Mouse (Mus musculus) megakaryocyte, embryonic 14.5 days (primary cell): Measurements from ENCODE around the gene Rbm5. TPM values are rescaled to one million over a fixed set of nuclear protein-coding genes. Genes with fewer than 3 reads are reported as not detected.

Experiments used
- H3K27me3 ChIP-seq: replicated peaks from 2 replicates; pipeline ENCODE3; 2012; ENCODE audit warnings: inconsistent platforms
- H3K36me3 ChIP-seq: replicated peaks from 2 replicates; pipeline ENCODE3; 2012; ENCODE audit warnings: low read length, inconsistent platforms, mixed read lengths
- H3K4me1 ChIP-seq: 2 replicates; pipeline ENCODE4 v1.6.1; 2012; ENCODE audit warnings: inconsistent platforms
- H3K4me3 ChIP-seq: replicated peaks from 2 replicates; pipeline ENCODE3; 2012; ENCODE audit warnings: moderate library complexity, mild to moderate bottlenecking, inconsistent platforms
- H3K9me3 ChIP-seq: 2 replicates; pipeline ENCODE4 v1.6.1; 2012; ENCODE audit warnings: inconsistent platforms
- FLI1 ChIP-seq: IDR thresholded peaks from 2 replicates; pipeline ENCODE4 v1.6.1; 2012; ENCODE audit warnings: low read length, inconsistent platforms, mixed read lengths
- GATA1 ChIP-seq: IDR thresholded peaks from 3 replicates; pipeline ENCODE4 v1.6.1; 2012; ENCODE audit warnings: mixed read lengths, low read length, inconsistent platforms, borderline replicate concordance
- polyA plus RNA-seq: library from polyadenylated mRNA; stranded (reverse); fragments of >175 nt; gene quantifications from 2 replicates; pipeline ENCODE4 v1.2.3, GENCODE M21; 2012; ENCODE audit warnings: low replicate concordance; ENCODE audit not compliant: insufficient read depth

Rbm5 gene
- polyA plus RNA-seq, 1 experiment: 7.6 TPM

DNA sequence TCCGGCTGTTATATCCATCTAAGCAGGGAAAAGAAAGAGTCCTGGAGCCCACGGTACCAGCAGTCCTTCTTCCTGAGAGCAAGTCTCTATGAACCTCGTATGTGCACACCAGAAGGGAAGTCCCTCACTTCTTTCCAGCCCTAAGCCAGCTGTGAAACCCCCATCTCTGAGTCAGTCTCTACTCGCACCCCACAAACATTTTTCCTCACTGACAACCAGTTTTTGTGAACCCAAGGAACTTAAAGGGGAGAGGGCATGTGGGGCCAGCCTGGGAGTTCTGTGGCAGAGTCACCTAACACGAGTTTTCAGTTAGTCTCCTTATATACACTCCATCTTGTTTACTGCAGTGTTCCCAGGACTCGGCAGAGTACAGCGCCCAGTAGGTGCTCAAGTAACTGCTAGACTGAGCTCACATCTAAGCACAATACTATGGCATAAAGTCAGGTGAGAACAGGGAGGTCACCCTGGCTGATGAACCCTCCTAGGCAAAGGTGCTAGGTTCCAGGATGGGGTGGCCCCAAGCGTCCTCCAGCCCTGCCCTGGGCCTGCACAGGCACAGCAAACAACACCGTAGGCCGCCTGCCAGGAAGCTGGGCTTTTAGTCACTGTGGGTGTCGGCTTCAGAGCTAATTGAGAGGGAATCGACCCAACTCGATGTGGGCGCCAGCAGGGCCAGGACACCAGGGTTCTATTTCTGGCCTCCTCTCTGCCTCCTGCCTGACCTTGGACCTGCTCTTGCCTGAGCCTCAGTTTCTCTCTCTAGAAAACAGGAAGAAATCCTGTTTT is 67.3 kb downstream of the Rbm5 start:
- TF ChIP-seq FLI1 (no peak), GATA1 (no peak)
- Histone ChIP-seq H3K36me3 (no peaks in the 10 kb centered on the region), H3K9me3 (no peaks in the 10 kb centered on the region), H3K27me3 (peaks cover 98% of the 10 kb centered on the region), H3K4me3 (no peak overlapping the region), H3K4me1 (peaks cover 28% of the 10 kb centered on the region)

DNA sequence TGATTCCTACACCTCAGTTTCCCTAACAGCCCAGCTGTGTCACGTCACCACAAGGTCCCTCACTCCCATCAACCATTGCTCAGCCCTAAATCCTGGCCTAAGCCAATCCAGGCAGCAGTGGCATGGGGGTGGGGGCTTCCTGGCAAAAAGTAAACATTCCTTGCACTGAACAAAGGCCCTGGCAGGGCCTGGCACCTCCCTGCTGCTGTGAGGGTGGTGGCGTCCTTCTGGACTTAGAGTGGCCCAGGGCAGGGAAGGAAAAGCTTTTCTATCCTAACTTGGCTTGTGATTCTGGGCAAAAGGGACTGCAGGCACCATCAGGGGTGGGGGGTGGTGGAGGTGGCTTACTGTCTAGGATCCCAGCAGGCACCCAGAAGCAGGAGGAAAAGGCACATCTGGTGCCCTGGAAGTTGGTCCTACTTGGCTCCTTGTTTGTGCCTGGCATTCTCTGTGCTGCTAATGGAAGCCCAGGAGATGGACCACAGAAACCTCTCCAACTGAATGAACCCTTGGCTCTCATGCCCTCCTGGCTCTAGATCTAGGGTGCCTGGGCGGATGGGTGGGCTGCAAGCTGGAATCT is 68.1 kb downstream of the Rbm5 start:
- Histone ChIP-seq H3K9me3 (no peaks in the 10 kb centered on the region), H3K36me3 (no peaks in the 10 kb centered on the region), H3K4me3 (no peak overlapping the region), H3K27me3 (peaks cover 95% of the 10 kb centered on the region), H3K4me1 (peaks cover 20% of the 10 kb centered on the region)
- no peak for TF ChIP-seq GATA1
- TF ChIP-seq FLI1: no peak

DNA sequence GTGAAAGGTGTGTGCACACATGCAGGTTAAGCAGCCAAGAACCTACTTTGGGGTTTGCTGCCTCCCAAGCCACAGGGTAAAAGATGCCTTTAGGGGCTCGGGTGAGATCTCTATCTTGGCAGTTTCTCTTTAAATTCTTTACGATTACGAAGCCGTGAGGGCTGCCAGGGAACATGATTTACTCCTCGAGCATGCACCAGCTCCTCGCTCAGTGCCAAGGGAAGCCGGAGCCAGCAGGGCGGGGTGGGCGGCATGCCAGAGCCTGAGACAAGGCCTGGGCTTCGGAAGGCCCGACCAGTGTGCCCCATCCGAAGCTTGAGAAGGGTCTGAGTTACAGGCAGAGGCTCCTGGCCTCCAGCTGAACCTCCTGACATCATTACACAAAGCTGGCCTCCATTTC is 69.2 kb downstream of the Rbm5 start:
- Histone ChIP-seq H3K36me3 (no peaks in the 10 kb centered on the region), H3K9me3 (no peaks in the 10 kb centered on the region), H3K4me3 (no peak overlapping the region), H3K27me3 (peaks cover 94% of the 10 kb centered on the region), H3K4me1 (peaks cover 9% of the 10 kb centered on the region)
- TF ChIP-seq FLI1: no peak
- TF ChIP-seq GATA1: no peak

DNA sequence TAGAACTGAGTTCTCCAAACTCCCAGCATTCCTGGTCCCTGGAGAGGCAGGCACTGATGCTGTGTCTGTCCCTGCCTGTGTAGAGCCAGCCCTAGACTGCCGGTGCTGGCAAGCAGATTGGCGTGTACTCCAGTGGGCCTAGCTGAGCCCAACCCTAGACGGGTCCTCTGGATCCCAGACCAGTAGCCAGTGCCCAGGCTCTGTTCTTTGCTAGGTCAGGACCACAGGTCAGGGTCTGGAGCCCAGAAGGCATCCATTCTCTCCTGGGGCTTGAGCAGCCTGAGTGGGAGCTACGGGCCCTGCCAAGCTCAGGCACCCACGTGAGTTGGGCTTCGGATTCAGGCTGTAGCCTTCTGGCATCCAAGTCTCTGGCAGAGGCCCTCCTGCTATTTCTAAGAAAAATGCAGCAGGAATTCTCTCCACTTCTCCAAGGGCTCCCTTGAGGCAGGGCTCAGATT is 70.7 kb downstream of the Rbm5 start:
- Histone ChIP-seq H3K36me3 (no peaks in the 10 kb centered on the region), H3K27me3 (peaks cover 94% of the 10 kb centered on the region), H3K4me3 (no peak overlapping the region), H3K9me3 (no peaks in the 10 kb centered on the region), H3K4me1 (no peaks in the 10 kb centered on the region)
- TF ChIP-seq GATA1: no peak
- TF ChIP-seq FLI1: no peak

DNA sequence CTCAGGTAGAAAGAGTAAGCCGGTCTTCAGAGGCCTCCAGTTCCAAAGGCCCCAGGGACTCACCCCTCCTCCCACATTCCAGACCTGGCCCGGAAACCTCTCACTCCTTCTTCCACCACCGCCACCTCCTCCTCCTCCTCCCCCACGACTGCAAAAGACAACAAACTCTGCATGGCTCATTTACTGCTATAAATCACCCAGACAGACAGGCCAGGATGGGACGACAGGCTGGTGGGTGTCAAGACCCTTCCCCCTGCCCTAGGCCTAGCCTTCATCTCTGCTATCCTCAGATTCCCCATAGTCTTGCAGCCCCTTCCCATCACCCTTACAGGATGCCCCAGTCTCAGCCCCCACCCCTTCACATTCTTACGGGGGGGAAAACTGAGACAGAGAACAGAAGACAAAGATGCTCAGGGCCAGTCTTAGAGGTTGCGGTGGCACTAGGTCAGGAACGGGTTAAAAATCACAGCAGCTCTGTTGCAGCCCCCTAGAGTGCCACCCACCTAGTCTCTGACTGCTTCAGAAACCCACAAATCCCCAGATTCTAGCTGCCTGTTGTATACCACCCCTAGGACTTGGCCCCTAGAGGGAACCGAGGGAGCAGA is 71.3 kb downstream of the Rbm5 start:
- TF ChIP-seq FLI1 (no peak), GATA1 (no peak)
- Histone ChIP-seq H3K9me3 (no peaks in the 10 kb centered on the region), H3K4me1 (peaks cover 3% of the 10 kb centered on the region; the same call in 1 of the 2 replicates), H3K27me3 (peaks cover 94% of the 10 kb centered on the region), H3K36me3 (no peaks in the 10 kb centered on the region), H3K4me3 (no peak overlapping the region)

DNA sequence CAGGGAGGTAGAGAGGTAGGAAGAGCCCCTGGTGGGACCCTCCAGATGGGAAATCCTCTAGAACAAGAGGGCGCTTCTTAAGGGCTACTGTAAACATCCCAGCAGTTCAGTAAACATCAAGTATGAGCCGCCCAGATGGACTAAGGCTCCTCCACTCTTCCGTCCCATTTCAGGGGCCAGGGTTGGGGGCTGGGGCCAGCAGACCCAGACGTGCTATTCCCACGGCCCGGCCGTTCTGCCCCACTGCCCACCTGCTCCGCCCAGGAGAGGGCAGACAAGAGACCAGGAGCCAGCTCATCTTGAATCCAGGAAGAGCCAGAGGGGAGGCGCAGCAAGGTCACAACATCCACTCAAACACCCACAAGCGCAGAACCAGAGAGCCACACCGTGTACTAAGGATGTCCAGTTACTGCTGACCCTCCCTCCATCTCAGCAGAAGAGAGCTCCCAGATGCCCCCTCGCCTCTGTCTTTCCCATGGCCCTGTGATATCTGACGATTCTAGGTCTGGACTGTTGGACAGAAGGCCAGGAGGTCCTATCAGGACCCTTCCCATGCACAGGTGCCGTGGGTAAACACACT is 72.1 kb downstream of the Rbm5 start:
- Histone ChIP-seq H3K27me3 (peaks cover 89% of the 10 kb centered on the region), H3K36me3 (no peaks in the 10 kb centered on the region), H3K4me1 (peaks cover 4% of the 10 kb centered on the region; the same call in 1 of the 2 replicates), H3K4me3 (no peak overlapping the region), H3K9me3 (no peaks in the 10 kb centered on the region)
- TF ChIP-seq GATA1 (no peak), FLI1 (no peak)

DNA sequence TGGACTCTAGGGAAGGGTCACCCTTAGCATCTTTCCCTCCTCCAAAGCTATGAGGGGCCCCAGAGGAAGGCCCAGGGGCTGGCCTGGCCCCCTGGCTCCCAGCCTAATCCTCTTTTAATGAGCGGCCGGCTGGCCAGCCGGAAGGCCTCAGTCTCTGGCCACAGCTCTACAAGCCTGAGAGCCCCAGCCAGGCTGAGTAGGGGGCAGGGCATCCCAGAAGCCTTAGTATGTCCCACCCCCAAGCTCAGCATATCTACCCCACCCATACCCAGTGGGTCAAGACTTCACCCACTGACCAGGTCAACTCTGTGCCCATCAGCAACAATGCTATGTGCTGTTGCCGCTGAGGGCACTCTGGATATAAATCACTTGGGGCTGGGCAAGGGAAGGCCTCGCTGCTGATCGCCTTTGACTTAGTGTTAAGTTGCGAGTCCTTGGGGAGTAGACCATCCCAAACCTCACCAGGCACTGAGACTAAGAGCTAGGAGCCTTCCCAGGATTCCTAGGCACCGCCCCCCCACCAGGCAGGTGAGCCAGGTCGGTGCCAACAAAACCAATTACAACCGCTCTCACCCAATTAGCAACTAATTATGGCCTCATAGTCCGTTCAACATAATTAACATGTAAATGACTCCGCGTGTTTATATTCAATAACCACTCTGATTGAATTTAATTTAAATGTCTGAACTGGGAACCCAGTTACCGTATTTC is 72.8 kb downstream of the Rbm5 start:
- no peaks in the 10 kb centered on the region for H3K9me3 ChIP-seq
- no peaks in the 10 kb centered on the region for H3K36me3 ChIP-seq
- H3K4me3 ChIP-seq: no peak overlapping the region
- peaks cover 89% of the 10 kb centered on the region for H3K27me3 ChIP-seq
- no peak for TF ChIP-seq GATA1
- no peak for TF ChIP-seq FLI1
- peaks cover 4% of the 10 kb centered on the region; the same call in 1 of the 2 replicates for H3K4me1 ChIP-seq

DNA sequence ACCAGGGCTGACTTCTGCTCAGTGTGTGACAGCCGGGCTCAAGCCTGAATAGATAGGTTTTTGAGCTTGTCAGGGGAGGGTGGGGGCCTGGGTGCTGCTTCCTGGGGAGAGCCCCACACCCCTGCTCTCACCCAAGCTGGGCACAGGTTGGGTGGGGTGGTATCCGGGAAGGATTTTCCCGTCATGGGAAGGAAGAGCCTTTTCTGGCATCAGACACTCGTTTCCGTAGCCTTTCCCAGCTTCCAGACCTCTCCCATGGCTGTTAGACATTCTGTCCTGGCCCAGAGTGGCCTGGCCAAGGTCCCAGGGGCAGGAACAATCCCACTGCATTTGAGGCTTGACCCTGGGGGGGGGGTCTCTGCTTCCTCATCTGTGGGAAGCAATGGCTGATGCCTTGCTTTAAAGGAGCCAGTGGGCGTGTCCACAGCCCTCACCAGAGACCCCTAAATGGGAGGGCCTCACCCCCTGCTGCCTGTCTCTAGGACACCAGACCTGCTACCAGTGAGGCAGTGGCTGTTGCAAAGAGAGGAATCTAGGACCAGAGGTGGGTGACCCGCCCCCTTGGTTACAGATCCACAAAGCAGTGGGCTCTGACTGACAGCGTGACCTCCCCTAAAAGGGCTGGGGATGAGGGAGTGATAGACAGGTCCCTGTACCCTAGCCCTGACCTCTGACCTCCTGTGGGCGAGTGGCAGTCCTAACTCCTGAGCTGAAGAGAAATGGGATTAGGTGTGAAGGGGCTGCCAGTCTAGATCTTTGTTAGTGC is 73.8 kb downstream of the Rbm5 start:
- H3K36me3 ChIP-seq: no peaks in the 10 kb centered on the region
- no peaks in the 10 kb centered on the region for H3K9me3 ChIP-seq
- no peak overlapping the region for H3K4me3 ChIP-seq
- H3K4me1 ChIP-seq: peaks cover 4% of the 10 kb centered on the region; the same call in 1 of the 2 replicates
- TF ChIP-seq FLI1 (no peak), GATA1 (no peak)
- peaks cover 89% of the 10 kb centered on the region for H3K27me3 ChIP-seq

DNA sequence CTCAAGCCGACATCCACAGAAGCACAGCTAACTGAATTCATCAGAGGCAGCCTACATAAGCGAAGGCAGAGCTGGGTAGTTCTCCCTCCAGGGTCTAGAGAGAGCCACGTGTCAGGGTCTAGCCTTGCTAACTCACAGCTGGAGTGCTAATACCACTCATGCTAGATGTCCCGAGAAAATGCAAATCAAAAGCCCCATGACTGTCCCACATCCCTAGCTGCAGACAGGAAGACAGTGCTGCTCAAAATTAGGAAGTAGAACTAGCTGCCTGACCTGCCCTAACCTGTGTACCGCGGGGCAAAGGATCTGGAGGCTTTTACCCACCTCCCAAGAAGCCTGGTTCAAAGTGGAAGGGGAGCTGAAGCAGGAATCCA is 74.7 kb downstream of the Rbm5 start:
- Histone ChIP-seq H3K9me3 (no peaks in the 10 kb centered on the region), H3K36me3 (no peaks in the 10 kb centered on the region), H3K4me3 (no peak overlapping the region), H3K27me3 (peaks cover 89% of the 10 kb centered on the region), H3K4me1 (peaks cover 4% of the 10 kb centered on the region; the same call in 1 of the 2 replicates)
- TF ChIP-seq FLI1 (no peak), GATA1 (no peak)
